Mouse (Mus musculus) kidney, embryonic 16.5 days (tissue): ENCODE measurements around the gene Oxct2b. TPM values are rescaled to one million over a fixed set of nuclear protein-coding genes. Genes with fewer than 3 reads are reported as not detected.
"Not testable (repeated sequence)": the region's sequence is repeated elsewhere in the genome, so short reads cannot be mapped to it uniquely, and the experiment has no call there.

Experiments
- ATAC-seq: fragments of 200-750 bp; cut with Nextera tagmentation; 2 replicates; pipeline ENCODE4 v1.8.0; 2017; ENCODE audit warnings: moderate TSS enrichment; ENCODE audit not compliant: low FRiP score, low TSS enrichment
- H3K27ac ChIP-seq: fragments of 300-500 bp; sonication (generic); 2 replicates; pipeline ENCODE4 v1.5.1; 2014; ENCODE audit warnings: low read length
- H3K27me3 ChIP-seq: fragments of 300-500 bp; sonication (generic); 2 replicates; pipeline ENCODE4 v1.6.1; 2014; ENCODE audit warnings: low read length, control low read depth, mixed read lengths; ENCODE audit not compliant: insufficient read depth
- H3K36me3 ChIP-seq: fragments of 300-500 bp; sonication (generic); 2 replicates; pipeline ENCODE4 v1.6.1; 2014; ENCODE audit warnings: low read length, control low read depth, mixed read lengths; ENCODE audit not compliant: insufficient read depth
- H3K4me1 ChIP-seq: fragments of 300-500 bp; sonication (generic); 2 replicates; pipeline ENCODE4 v1.6.1; 2014; ENCODE audit warnings: low read length, control low read depth, mixed read lengths; ENCODE audit not compliant: insufficient read depth
- H3K4me2 ChIP-seq: fragments of 300-500 bp; sonication (generic); replicated peaks from 2 replicates; pipeline ENCODE4 v1.6.1; 2014; ENCODE audit warnings: low read depth, low read length
- H3K4me3 ChIP-seq: fragments of 300-500 bp; sonication (generic); 2 replicates; pipeline ENCODE4 v1.5.1; 2014; ENCODE audit warnings: mild to moderate bottlenecking, low read length
- H3K9ac ChIP-seq: fragments of 300-500 bp; sonication (generic); replicated peaks from 2 replicates; pipeline ENCODE4 v1.6.1; 2014; ENCODE audit warnings: low read length
- H3K9me3 ChIP-seq: fragments of 300-500 bp; sonication (generic); 2 replicates; pipeline ENCODE4 v1.6.1; 2016; ENCODE audit warnings: low read length, control low read depth
- WGBS: fragments of 180-500 bp; shearing (Covaris S2); extraction: QIAGEN DNeasy Blood & Tissue Kit; methylation state at CpG from one replicate; pipeline ENCODE4 v1.1.7; 2014; 5-methylcytosine and 5-hydroxymethylcytosine counted together
- polyA plus RNA-seq: library from polyadenylated mRNA; unstranded; fragments of >200 nt; fragmentation: Nextera tagmentation; extraction: Ambion mirVana; gene quantifications from 2 replicates; pipeline ENCODE4 v1.2.1, GENCODE M21; 2015

Oxct2b gene
- polyA plus RNA-seq, 1 experiment from 2014 or later = not detected

DNA sequence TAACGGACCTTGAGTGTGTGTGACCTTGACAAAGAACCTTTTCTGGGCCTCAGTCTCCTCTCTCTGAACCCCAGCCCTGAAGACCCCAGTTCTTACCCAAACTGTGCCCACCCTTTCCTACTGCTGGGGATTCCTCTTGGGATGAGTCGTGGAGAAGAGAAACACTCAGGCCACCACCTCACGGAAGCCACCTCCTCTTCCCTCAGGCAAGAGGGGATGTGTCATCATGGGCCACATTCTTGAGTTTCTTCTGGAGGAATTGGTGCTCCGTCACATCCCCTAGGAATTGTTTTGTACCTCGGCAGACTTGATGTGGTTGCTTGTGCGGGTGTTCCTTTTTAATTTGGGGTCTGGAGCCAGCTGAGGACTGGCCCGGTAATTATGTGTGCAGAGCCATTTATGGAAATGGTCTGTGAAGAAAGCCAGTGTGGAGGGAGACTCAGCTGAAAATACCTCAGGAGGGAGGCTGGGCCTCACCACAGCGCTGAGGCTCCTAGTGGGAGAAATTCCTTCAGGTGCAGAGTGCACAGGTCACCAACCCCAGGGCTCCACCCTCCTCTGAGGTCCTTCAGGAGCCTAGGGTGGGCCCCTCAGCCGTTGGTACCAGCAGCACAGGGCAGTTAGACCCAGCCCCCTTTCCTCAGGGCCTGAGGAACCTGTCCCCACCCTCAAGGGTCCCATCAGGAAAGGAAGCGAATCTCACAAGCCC lies 4.6 kb upstream of the Oxct2b start:
- not testable (repeated sequence) for H3K4me1 ChIP-seq, H3K4me2 ChIP-seq, H3K36me3 ChIP-seq, ATAC-seq, H3K4me3 ChIP-seq, H3K27me3 ChIP-seq, H3K27ac ChIP-seq, H3K9me3 ChIP-seq, H3K9ac ChIP-seq
- WGBS = 73% methylated on average over 10 of the region's 10 CpGs

DNA sequence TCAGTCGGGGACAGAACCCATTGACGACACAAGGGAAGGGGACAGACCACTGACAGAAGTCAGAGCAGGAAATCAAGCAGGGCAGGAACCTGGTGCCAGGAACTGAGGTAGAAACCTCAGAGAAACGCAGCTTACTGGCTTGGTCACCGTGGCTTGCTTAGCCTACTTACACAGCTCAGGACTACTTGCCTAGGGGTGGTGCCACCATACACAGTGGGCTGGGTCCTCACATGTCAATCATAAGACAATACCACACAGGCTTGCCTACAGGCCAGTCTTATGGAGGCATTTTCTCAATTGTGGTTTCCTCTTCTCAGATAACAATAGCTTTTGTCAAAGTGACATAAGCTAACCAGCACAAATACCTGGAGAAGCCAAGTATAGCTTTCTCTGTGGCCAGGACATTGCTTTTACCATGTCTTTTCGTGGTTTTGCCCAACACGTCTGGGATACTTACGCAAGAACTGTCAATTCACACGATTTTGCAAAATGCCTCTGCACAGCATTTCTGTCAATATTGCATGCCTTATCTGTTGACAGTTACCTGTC lies 3.8 kb upstream of the Oxct2b start:
- Histone ChIP-seq H3K9me3 (no peaks in the 10 kb centered on the region), H3K27ac (no peak overlapping the region), H3K9ac (no peak overlapping the region), H3K4me3 (no peak overlapping the region), H3K4me1 (no peaks in the 10 kb centered on the region), H3K36me3 (no peaks in the 10 kb centered on the region), H3K4me2 (no peak overlapping the region), H3K27me3 (peaks cover 6% of the 10 kb centered on the region; the same call in 1 of the 2 replicates)
- no peak for ATAC-seq
- 82% methylated on average over 8 of the region's 8 CpGs for WGBS

DNA sequence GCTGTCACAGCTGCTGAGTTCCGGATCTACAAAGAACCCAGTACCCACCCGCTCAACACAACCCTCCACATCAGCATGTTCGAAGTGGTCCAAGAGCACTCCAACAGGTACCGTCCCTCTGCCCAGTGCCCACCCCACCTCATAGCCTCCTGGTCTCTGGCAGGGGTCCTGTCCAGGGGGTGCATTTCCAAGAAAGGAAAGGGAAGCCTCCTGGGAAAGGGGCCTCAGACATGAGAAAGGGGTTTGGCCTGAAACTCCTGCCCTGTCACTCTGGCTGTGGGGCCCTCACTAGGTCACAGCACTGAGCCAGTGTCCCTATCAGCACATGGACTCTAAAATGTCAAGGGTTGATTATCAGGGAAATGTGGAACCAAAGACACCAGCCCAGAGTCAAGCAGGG lies 1.4 kb upstream of the Oxct2b start:
- 86% methylated on average over 4 of the region's 4 CpGs for WGBS
- H3K27ac ChIP-seq, H3K9ac ChIP-seq, H3K4me3 ChIP-seq, ATAC-seq, H3K4me2 ChIP-seq, H3K9me3 ChIP-seq, H3K27me3 ChIP-seq, H3K36me3 ChIP-seq, H3K4me1 ChIP-seq: not testable (repeated sequence)

DNA sequence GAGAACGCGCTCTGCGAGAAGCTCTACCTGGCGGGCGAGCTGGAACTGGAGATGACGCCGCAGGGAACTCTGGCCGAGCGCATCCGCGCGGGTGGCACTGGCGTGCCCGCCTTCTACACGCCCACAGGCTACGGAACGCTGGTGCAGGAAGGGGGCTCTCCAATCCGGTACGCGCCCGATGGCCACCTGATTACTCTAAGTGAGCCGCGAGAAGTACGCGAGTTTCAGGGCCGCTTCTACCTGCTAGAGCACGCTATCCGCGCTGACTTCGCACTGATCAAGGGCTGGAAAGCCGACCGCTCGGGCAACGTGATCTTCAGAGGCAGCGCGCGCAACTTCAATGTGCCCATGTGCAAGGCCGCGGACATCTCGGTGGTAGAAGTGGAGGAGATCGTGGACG lies 574 bp downstream of the Oxct2b start:
- not testable (repeated sequence) for H3K9me3 ChIP-seq, H3K27ac ChIP-seq, H3K36me3 ChIP-seq, H3K9ac ChIP-seq, H3K4me1 ChIP-seq, H3K27me3 ChIP-seq
- Histone ChIP-seq H3K4me3 (peak overlapping the region; percentile 43), H3K4me2 (peak overlapping the region; percentile 59)
- peak; percentile 52; the same call in 1 of the 2 replicates for ATAC-seq
- 19% methylated on average over 22 of the region's 42 CpGs for WGBS

DNA sequence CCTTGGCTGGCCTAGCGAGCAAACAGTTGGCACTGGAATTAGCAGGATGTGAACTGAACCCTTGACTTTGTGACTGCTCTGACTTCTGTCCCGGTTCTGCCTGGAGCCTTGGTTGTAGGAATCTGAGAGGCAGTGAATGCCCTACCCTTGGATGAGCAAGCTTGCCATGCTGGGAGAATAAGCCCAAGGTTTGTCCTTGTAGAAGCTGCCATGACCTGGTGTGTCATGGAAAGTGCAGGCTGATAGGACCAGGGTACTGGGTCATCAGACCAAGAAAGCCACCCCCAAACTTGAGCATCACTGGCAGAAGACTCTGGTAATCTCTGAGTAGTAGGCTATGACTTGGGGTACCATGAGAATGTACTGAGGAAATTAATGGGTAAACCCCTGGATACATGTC lies 5.2 kb downstream of the Oxct2b start:
- Histone ChIP-seq H3K4me3 (no peak overlapping the region), H3K36me3 (peaks cover 11% of the 10 kb centered on the region), H3K4me2 (no peak overlapping the region), H3K27ac (no peak overlapping the region), H3K27me3 (0 out of 2 replicates have a peak, but pooled peaks cover 4% of the 10 kb centered on the region), H3K9ac (no peak overlapping the region), H3K9me3 (no peaks in the 10 kb centered on the region), H3K4me1 (no peaks in the 10 kb centered on the region)
- no peak for ATAC-seq
- 89% methylated on average over 2 of the region's 2 CpGs for WGBS

DNA sequence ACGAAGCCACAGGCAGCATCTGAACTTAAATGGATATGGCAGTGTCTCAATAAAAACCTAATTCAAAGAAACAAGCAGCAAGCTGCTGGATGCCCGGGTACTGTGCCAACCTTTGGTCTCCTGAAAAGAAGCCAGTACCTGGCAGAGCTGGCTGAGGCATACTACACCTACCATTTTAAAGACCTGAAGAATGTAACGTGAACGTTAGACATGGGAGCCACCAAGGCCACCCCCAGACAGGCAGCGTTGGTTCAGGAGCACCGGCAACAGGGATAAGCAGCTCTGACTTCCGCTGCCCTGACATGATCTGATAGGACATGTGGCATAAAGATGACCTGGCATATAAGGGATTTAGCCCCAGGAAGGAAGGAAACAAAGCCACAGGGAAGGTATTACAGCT lies 10.6 kb downstream of the Oxct2b start:
- WGBS = 95% methylated on average over 7 of the region's 7 CpGs
- H3K9me3 ChIP-seq = no peaks in the 10 kb centered on the region
- no peak overlapping the region for H3K4me2 ChIP-seq
- no peak overlapping the region for H3K9ac ChIP-seq
- no peak overlapping the region for H3K27ac ChIP-seq
- H3K4me3 ChIP-seq = no peak overlapping the region
- no peaks in the 10 kb centered on the region for H3K27me3 ChIP-seq
- ATAC-seq = no peak
- H3K4me1 ChIP-seq = no peaks in the 10 kb centered on the region
- H3K36me3 ChIP-seq = peaks cover 52% of the 10 kb centered on the region

DNA sequence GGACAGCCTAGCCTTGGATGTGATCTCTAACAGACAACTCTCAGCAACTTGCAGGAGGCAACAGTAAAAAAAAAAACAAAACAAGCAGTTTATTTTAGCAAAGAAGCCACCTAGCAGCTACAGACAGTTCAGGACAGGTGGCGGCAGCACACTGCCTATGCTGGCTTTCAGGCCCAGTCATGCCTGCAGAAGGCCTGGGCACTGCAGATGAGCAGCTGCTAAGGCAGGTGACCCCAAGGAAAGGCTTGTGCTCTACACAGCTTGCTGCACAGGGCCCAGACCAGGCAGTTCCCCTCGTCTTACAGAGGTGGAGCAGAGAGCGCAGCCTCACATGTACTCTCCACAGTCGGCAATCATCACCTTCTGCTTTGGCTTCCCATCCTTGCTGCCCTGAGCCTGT lies 11.0 kb downstream of the Oxct2b start:
- H3K36me3 ChIP-seq = peaks cover 57% of the 10 kb centered on the region
- H3K4me1 ChIP-seq = no peaks in the 10 kb centered on the region
- no peaks in the 10 kb centered on the region for H3K27me3 ChIP-seq
- ATAC-seq = no peak
- no peak overlapping the region for H3K9ac ChIP-seq
- WGBS = 89% methylated on average over 4 of the region's 4 CpGs
- H3K4me2 ChIP-seq = no peak overlapping the region
- no peaks in the 10 kb centered on the region for H3K9me3 ChIP-seq
- H3K4me3 ChIP-seq = no peak overlapping the region
- H3K27ac ChIP-seq = no peak overlapping the region

DNA sequence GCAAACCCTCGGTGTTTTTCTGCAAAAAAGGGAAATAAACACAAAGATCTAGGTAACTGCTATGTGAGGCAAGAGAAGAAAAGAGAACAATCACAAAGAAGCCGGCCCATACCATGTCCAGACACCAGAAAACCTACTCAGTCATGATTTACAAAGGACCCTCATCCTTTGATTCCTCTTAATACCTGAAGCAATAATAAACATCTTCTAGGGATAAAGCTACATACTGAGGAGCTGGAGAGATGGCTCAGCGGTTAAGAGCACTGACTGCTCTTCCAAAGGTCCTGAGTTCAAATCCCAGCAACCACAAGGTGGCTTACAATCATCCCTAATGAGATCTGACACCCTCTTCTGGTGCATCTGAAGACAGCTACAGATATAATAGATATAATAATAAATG lies 21.5 kb downstream of the Oxct2b start:
- H3K4me3 ChIP-seq = no peak overlapping the region
- no peaks in the 10 kb centered on the region for H3K27me3 ChIP-seq
- no peak overlapping the region for H3K4me2 ChIP-seq
- peaks cover 25% of the 10 kb centered on the region for H3K36me3 ChIP-seq
- no peaks in the 10 kb centered on the region for H3K9me3 ChIP-seq
- H3K27ac ChIP-seq = no peak overlapping the region
- H3K9ac ChIP-seq = no peak overlapping the region
- WGBS = 88% methylated on average over 3 of the region's 3 CpGs
- H3K4me1 ChIP-seq = peaks cover 21% of the 10 kb centered on the region
- no peak for ATAC-seq

DNA sequence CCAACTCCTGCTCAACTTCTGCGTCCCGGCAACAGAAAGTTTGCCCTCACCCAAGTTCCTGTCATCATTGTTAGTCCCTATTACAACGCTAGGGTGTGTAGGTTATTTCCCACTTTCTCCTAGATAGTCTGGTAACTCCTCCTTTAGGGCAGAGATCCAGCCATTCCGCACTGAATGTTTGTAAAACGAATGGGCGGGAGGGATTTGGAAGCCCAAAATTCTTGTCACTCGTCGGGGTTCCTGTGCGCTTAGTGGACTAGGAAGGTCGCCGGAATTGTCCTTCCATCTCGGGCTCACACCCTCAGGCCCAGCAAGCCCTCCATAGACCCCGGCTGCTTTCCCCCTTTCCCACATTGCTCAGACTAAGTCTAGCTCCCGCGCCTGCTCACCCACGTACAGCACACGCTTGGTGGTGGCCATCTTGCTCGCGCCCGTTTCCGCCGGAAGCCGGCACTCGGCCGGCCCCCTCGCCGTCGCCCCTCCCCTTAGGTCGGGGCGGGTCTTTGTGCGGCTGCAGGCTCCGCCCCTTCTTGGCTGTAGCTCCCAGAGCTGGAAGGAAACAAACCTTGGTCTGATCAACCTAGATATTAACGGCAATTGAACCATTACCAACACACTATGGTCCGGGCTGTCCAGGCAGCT lies 23.6 kb downstream of the Oxct2b start, which contains the start of gene Ppie:
TSS of gene Ppie (minus strand) at position 439 of the 642 bp plus-strand sequence.
- under 1% methylated on average over 34 of the region's 34 CpGs for WGBS
- no peaks in the 10 kb centered on the region for H3K27me3 ChIP-seq
- H3K4me2 ChIP-seq = peak within 1 kb of the TSS; percentile 76
- H3K9ac ChIP-seq = peak within 1 kb of the TSS; percentile 77
- H3K9me3 ChIP-seq = no peaks in the 10 kb centered on the region
- H3K27ac ChIP-seq = peak within 1 kb of the TSS; percentile 87
- peak within 1 kb of the TSS; percentile 78 for H3K4me3 ChIP-seq
- H3K4me1 ChIP-seq = peaks cover 21% of the 10 kb centered on the region
- H3K36me3 ChIP-seq = peaks cover 8% of the 10 kb centered on the region
- ATAC-seq = peak; percentile 98
